Mouse (Mus musculus): ENCODE data around the gene Fam72a.

GRCm38 (mm10) chr1:131482242-131482641 lies 45.5 kb upstream of the Fam72a start:
- TF ChIP-seq POLR2A (IDR thresholded peaks at IDR 0.05; ENCODE audit: low read depth, low read length) (no peak), CTCF (IDR thresholded peaks at IDR 0.05; ENCODE audit: extremely low read depth, insufficient read length, insufficient replicate concordance, low read depth, low read length) (no peak)

All from small intestine, adult 2 months (tissue).